Mouse (Mus musculus) C2C12 (cell line): ENCODE results near the gene Ccl7. TPM values are rescaled to one million over a fixed set of nuclear protein-coding genes. Genes with fewer than 3 reads are reported as not detected.

Experiments
- H3K27me3 ChIP-seq: one replicate; pipeline ENCODE4 v1.6.1; 2011; ENCODE audit not compliant: control insufficient read depth, insufficient read depth, insufficient read length
- H3K36me3 ChIP-seq: one replicate; pipeline ENCODE4 v1.6.1; 2011; ENCODE audit not compliant: control insufficient read depth, insufficient read depth
- H3K4me3 ChIP-seq: one replicate; pipeline ENCODE4 v1.5.1; 2011; ENCODE audit warnings: mild to moderate bottlenecking, control low read depth; ENCODE audit not compliant: poor library complexity, insufficient read depth, severe bottlenecking
- H3K79me2 ChIP-seq: one replicate; pipeline ENCODE4 v1.6.1; 2011; ENCODE audit not compliant: control insufficient read depth, insufficient read depth
- H3K79me3 ChIP-seq: one replicate; pipeline ENCODE4 v1.6.1; 2011; ENCODE audit warnings: low read depth, control low read depth
- H3ac ChIP-seq: one replicate; pipeline ENCODE3; 2011; ENCODE audit warnings: low read depth; ENCODE audit not compliant: control insufficient read depth, insufficient read length
- CEBPB ChIP-seq: IDR thresholded peaks from one replicate; pipeline ENCODE4 v1.6.1; 2011; ENCODE audit warnings: low read depth, mild to moderate bottlenecking, control low read depth, moderate library complexity
- CTCF ChIP-seq: IDR thresholded peaks from one replicate; pipeline ENCODE4 v1.5.1; 2011; ENCODE audit not compliant: control insufficient read depth, insufficient read depth, insufficient read length
- FOSL1 ChIP-seq: IDR thresholded peaks from one replicate; pipeline ENCODE4 v1.8.0; 2011; ENCODE audit warnings: mild to moderate bottlenecking, low read length; ENCODE audit not compliant: poor library complexity, insufficient read depth, severe bottlenecking
- MAX ChIP-seq: IDR thresholded peaks from one replicate; pipeline ENCODE4 v1.6.1; 2011; ENCODE audit warnings: mild to moderate bottlenecking, control low read depth
- MYOD1 ChIP-seq: IDR thresholded peaks from one replicate; pipeline ENCODE4 v1.6.1; 2011; ENCODE audit warnings: low read depth; ENCODE audit not compliant: control insufficient read depth, insufficient read length
- MYOG ChIP-seq: IDR thresholded peaks from one replicate; pipeline ENCODE4 v1.6.1; 2011; ENCODE audit not compliant: control insufficient read depth, insufficient read length; ENCODE audit errors: extremely low read depth
- USF1 ChIP-seq: IDR thresholded peaks from one replicate; pipeline ENCODE4 v1.6.1; 2011; ENCODE audit warnings: low read depth, mild to moderate bottlenecking, control low read depth, moderate library complexity
- polyA plus RNA-seq: library from polyadenylated mRNA; unstranded; fragments of >200 nt; fragmentation: generic; extraction: Trizol; gene quantifications from one replicate; pipeline ENCODE4 v1.2.1, GENCODE M21; 2012; ENCODE audit warnings: missing spikeins

Gene Ccl7
- polyA plus RNA-seq, 1 experiment: 14.8 TPM

DNA sequence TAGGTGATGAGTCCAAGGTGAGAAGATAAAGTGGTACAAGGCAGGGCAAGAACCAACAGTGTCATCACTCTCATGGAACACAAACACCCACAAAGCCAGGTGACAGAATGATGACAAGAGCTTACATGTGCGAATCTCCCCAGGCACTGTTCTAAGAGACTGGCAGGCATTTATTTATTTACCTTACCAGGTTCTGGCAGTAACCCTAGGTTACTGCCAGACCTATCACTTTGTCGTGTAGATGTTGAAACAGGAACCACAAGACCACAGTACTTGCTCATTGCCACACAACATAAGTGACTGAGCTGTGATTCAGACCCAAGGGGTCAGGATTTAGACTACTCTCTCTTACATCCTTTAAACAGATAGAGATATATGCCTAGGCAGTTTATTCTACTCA lies 30.4 kb upstream of the Ccl7 start:
- peak; percentile 53 for TF ChIP-seq MAX
- peak; percentile 97 for TF ChIP-seq CEBPB
- TF ChIP-seq CTCF: no peak
- TF ChIP-seq MYOD1: peak; percentile 48
- no peak for TF ChIP-seq USF1
- TF ChIP-seq MYOG: no peak
- no peak for TF ChIP-seq FOSL1
- no peak overlapping the region for H3K4me3 ChIP-seq
- H3K79me2 ChIP-seq: no peaks in the 10 kb centered on the region
- H3ac ChIP-seq: no peak overlapping the region
- no peaks in the 10 kb centered on the region for H3K79me3 ChIP-seq
- no peaks in the 10 kb centered on the region for H3K27me3 ChIP-seq
- H3K36me3 ChIP-seq: no peaks in the 10 kb centered on the region

DNA sequence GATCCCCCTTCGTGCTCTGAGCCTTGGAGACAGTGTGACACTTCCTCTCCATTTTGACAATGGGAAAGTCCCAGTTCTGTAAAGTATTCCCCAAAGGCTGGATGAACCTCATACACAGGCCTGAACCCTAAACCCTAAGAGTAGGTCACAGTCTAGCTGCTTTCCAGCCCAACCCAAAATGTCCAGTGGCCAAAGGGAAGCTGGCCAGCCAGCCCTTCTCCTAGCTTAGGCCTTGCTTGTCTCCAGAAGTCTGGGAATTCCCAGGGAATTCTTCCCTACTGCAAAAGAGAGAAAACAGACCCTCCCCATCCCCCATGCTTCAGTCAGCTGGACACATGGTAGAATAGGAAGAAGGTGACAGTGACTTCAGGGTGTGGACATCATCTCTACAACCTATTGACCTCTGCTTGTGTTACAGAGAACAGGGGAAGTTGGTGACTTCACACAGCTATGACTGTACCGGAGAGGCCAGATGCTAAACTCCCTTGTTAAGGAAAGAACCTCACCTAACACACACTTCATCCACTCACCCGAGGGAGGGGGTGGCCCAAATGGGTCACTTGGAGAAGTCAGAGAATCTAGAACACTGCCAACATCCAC lies 29.2 kb upstream of the Ccl7 start:
- no peaks in the 10 kb centered on the region for H3K36me3 ChIP-seq
- no peaks in the 10 kb centered on the region for H3K27me3 ChIP-seq
- H3K79me2 ChIP-seq: no peaks in the 10 kb centered on the region
- H3K79me3 ChIP-seq: no peaks in the 10 kb centered on the region
- no peak overlapping the region for H3ac ChIP-seq
- TF ChIP-seq USF1: no peak
- no peak for TF ChIP-seq FOSL1
- TF ChIP-seq CTCF: no peak
- TF ChIP-seq MYOD1: no peak
- no peak for TF ChIP-seq MYOG
- TF ChIP-seq CEBPB: no peak
- no peak for TF ChIP-seq MAX
- H3K4me3 ChIP-seq: no peak overlapping the region

DNA sequence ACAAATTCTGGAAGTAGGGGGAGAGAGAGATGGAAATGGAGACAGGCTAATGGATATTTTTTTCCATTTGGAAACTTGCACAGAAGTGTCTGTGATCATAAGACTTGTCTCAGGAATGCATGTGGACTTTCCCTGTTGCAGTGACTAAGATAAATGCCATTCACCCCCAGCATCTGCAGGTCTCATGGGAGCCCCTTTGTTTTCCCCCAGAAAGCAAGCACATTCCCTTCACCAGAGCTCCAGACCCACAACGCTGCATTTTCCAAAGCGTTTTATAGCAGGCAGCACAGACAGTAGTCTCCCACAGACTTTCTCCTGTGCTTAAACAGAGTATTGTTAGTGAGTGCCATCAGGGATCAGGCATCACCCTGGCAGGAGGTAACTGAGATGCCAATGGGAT lies 26.1 kb upstream of the Ccl7 start:
- Histone ChIP-seq H3K27me3 (no peaks in the 10 kb centered on the region), H3K79me2 (no peaks in the 10 kb centered on the region), H3K79me3 (no peaks in the 10 kb centered on the region), H3K4me3 (no peak overlapping the region), H3ac (no peak overlapping the region), H3K36me3 (no peaks in the 10 kb centered on the region)
- TF ChIP-seq MYOD1 (no peak), USF1 (no peak), CTCF (no peak), FOSL1 (peak; percentile 57), MAX (peak; percentile 56), CEBPB (no peak)

DNA sequence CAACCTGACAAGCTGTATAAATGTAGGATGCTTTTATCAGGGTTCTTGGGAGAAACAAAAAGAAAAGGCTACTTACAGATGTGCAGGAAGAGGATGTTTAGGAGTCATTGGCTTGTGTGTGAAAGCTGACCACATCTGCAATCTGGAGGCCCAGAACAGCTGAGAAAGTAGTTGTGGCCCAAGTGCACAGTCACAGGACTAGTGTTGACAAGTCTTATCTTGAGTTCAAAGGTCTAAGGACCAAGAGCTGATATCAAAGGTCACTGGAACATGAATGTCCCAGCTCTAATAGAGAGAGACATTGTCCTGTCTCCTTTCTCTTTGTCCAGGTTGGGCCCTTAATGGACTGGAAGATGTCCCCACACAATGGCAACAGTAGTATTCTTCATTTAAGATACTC lies 25.7 kb upstream of the Ccl7 start:
- Histone ChIP-seq H3K79me2 (no peaks in the 10 kb centered on the region), H3K27me3 (no peaks in the 10 kb centered on the region), H3ac (no peak overlapping the region), H3K79me3 (no peaks in the 10 kb centered on the region), H3K4me3 (no peak overlapping the region), H3K36me3 (no peaks in the 10 kb centered on the region)
- peak; percentile 31 for TF ChIP-seq MYOD1
- TF ChIP-seq CEBPB: no peak
- no peak for TF ChIP-seq MYOG

DNA sequence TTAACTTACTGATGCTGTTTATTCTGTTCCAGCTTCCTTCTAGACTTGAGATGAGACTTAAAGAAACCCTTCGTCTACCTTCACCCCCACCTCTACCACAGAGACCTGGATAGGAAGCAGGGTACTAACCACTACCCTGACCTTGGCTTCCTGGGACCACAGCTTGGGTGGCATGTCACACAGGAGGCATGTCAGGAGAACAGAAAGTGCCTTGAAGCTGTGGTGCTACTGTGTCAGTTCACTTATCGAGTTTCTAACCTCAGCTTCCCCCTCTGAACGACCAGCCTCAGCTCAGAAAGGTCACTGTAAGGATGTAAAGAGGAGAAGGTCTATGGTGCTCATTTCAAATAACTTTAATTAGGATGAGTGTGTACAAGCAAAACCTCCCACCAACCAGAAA lies 24.1 kb upstream of the Ccl7 start:
- H3K36me3 ChIP-seq: no peaks in the 10 kb centered on the region
- H3K27me3 ChIP-seq: no peaks in the 10 kb centered on the region
- H3K4me3 ChIP-seq: no peak overlapping the region
- no peaks in the 10 kb centered on the region for H3K79me2 ChIP-seq
- H3ac ChIP-seq: no peak overlapping the region
- TF ChIP-seq MYOD1: no peak
- no peak for TF ChIP-seq CTCF
- no peak for TF ChIP-seq USF1
- no peak for TF ChIP-seq MAX
- TF ChIP-seq CEBPB: no peak
- no peak for TF ChIP-seq MYOG
- TF ChIP-seq FOSL1: no peak
- H3K79me3 ChIP-seq: no peaks in the 10 kb centered on the region

DNA sequence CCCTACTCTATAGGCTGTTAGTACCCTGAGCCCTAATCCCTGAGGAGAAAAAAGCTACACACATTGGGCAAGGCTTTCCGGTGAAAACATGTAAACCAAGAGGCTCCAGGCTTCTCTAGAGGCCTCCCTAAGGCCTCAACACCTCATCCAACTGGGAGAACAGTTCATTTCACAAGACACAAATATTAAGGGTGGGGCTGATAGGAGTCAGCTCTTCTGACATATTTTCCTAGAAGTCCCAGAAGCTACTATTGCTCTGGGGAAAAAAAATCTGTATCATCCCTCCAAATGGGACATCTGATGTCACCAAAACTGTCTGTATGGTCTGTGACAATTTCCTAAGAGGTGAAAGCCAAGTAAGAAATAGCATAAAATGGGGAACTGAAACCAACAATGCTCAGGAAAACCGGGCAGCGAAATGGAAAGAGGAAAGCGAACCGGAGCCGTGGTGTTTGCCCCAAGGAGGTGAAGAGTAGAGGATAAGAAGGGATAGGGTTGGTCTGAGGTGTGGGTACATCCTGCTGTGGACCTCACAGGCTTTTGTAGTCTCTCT lies 22.9 kb upstream of the Ccl7 start:
- H3ac ChIP-seq: no peak overlapping the region
- TF ChIP-seq USF1 (no peak), FOSL1 (no peak), MYOG (no peak)
- no peaks in the 10 kb centered on the region for H3K36me3 ChIP-seq
- no peaks in the 10 kb centered on the region for H3K79me3 ChIP-seq
- H3K27me3 ChIP-seq: no peaks in the 10 kb centered on the region
- H3K79me2 ChIP-seq: no peaks in the 10 kb centered on the region
- H3K4me3 ChIP-seq: no peak overlapping the region

DNA sequence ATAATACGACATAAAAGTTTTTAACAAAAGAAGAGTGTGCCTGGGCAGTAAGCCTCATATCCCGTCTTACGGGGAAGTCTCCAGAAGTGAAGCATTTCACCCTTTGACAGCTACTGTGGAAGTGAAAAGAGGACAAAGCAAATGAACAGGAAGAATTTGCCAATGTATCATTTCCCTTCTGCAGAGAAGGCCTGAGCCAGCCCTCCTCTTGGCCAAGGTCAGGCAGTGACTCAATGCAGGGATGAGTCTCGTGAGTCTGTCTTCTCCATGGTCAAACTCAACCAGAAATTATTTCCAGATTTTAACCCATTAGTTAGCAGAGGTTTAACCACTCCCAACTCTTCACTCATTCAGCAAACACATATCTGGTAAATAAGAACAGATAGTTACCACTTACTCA lies 21.7 kb upstream of the Ccl7 start:
- TF ChIP-seq USF1 (no peak), CTCF (no peak), FOSL1 (no peak), CEBPB (no peak), MYOD1 (no peak), MAX (no peak)
- no peak overlapping the region for H3K4me3 ChIP-seq
- no peaks in the 10 kb centered on the region for H3K79me2 ChIP-seq
- no peaks in the 10 kb centered on the region for H3K27me3 ChIP-seq
- no peaks in the 10 kb centered on the region for H3K36me3 ChIP-seq
- H3ac ChIP-seq: no peak overlapping the region
- no peaks in the 10 kb centered on the region for H3K79me3 ChIP-seq
